Mouse (Mus musculus): ENCODE results near the gene Mta3.

The Mta3 gene

DNA sequence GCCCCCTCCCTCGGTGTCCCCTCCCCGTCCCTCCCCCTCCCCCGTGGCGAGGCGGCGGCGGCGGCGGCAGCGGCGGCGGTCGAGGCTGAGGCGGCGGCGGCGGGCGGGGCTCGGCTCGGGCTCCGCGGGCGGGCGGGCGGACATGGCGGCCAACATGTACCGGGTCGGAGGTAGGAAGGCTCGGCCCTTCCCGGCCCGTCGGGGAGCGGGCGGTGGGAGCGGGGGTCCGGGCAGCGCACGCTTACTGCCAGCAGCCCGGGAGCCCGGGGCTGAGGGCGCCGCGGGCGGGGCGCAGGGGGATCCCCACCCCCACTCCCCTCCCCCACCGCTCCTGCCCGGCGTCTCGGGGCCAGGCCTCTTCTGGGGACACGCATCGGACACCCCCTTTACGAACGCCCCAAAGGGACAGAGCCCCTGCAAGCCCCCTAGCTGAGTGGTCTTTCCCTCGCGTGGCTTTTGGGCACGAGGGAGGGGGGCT lies at the start of gene Mta3:
Gene Mta3 (plus strand): TSS at position 48 of the 478 bp plus-strand sequence.
- in situ Hi-C loops (cut with MboI; ENCODE audit: low sequenced_read_pairs): no loop called here

- in situ Hi-C loops (cut with MboI; ENCODE audit: low sequenced_read_pairs): no loop called here
Measured at GRCm38 (mm10) chr17:83657375-83657774, 48.6 kb upstream of the Mta3 start.

DNA sequence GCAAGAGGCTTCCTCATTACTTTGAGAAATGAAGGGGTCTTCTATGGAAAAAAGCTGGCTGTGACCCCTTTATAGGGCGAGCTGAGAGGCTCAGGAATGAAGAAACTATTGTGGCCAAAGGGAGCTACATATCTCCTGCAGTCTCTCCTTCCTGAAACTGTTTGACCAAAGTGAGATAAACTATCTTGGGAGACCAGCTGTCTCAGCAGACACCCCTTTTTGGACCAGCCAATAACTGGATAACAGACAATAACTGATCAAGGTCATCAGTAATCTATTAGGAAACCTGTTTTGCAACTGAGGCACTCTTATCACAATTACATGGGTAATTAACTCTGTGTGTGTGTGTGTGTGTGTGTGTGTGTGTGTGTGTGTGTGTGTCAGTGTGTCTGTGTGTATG lies 47.0 kb upstream of the Mta3 start:
- in situ Hi-C loops (cut with MboI; ENCODE audit: low sequenced_read_pairs): no loop called here

GRCm38 (mm10) chr17:83664761-83665160 lies 41.2 kb upstream of the Mta3 start:
- in situ Hi-C loops (cut with MboI; ENCODE audit: low sequenced_read_pairs): no loop called here

GRCm38 (mm10) chr17:83666597-83667287 lies 39.2 kb upstream of the Mta3 start:
- in situ Hi-C loops (cut with MboI; ENCODE audit: low sequenced_read_pairs): no loop called here

- in situ Hi-C loops (cut with MboI; ENCODE audit: low sequenced_read_pairs): no loop called here
Measured at GRCm38 (mm10) chr17:83667934-83668690, 37.9 kb upstream of the Mta3 start.

- in situ Hi-C loops (cut with MboI; ENCODE audit: low sequenced_read_pairs): no loop called here
Measured at GRCm38 (mm10) chr17:83672685-83673084, 33.3 kb upstream of the Mta3 start.

DNA sequence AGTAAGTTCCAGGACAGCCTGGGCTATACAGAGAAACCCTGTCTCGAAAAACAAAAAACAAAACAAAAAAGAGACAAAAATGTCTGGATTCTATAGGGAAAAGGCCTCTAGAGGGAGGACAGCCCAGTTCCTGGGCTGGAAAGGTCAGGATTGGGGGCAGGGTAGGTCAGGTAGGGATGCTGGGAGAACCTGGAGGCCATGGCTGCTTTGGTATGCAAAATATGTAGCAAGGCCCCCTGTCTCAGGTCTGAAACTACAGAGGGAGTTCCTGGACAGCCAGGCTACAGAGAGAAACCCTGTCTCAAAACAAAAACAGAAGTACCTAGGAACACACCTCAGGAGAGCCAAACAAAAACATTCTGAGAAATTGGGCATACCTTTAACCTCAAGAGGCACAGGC lies 28.6 kb upstream of the Mta3 start:
- in situ Hi-C loops (cut with MboI; ENCODE audit: low sequenced_read_pairs): no loop called here

DNA sequence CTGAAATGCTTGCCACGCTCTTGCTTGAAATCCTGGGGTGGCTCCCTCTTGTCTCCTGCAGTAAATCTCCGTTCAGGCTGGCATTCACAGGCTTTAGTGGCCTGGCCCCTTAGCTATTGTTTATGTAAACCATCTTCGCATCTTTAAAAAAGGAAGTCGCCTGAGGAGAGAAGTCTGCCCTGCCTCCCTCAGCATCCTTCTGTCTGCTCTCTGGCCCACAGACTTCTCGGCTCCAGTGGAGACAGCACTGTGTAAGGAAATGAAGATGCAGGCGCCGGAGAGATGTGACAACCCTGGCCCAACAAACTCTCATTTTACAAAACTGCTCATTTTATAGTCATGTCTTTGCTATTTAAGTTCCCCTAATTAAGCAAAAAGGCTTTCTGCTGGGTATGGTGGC lies 24.0 kb upstream of the Mta3 start:
- in situ Hi-C loops (cut with MboI; ENCODE audit: low sequenced_read_pairs): no loop called here

GRCm38 (mm10) chr17:83684475-83684874 lies 21.5 kb upstream of the Mta3 start:
- in situ Hi-C loops (cut with MboI; ENCODE audit: low sequenced_read_pairs): no loop called here

- in situ Hi-C loops (cut with MboI; ENCODE audit: low sequenced_read_pairs): no loop called here
Measured at GRCm38 (mm10) chr17:83690418-83690817, 15.5 kb upstream of the Mta3 start.

DNA sequence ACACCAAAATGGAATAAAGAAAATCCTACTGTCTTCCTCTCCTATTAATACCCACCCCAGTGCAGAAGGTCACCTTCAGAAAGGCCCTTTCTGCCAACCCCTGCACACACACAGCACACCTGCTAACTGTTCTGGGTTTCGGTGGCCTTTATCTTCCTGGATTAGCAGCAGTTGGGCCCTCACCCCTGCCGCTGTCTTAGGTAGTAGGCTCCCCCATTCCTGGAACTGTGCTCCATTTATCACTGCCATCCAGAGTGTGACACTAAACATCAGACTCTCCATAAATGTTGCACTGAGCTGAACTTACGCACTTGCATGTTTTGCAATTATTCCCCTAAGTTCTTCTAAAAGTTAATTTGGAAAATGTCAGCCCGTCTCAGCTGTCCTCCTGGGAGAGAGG lies 14.6 kb upstream of the Mta3 start:
- in situ Hi-C loops (cut with MboI; ENCODE audit: low sequenced_read_pairs): no loop called here

DNA sequence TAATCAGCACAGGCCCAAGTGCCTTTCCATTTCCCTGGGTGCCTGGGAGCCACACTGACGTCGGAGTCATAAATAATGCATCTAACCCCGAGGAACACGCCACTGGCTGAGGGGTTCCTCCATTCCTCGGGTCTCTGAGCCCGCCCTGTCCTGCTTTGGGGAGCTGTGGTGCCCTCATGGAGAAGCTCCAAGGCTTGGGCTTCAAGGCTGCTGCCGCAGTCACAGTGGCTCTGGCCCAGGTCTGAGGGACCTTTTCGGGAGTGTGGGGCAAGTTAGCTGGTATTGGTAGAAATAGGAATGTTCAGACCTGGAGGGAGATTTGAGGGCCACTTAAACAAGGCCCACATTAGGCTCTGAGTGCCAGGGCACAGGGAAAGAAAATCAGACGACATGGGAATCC lies 12.0 kb upstream of the Mta3 start:
- in situ Hi-C loops (cut with MboI; ENCODE audit: low sequenced_read_pairs): no loop called here

GRCm38 (mm10) chr17:83695785-83696184 lies 10.2 kb upstream of the Mta3 start:
- in situ Hi-C loops (cut with MboI; ENCODE audit: low sequenced_read_pairs): no loop called here

DNA sequence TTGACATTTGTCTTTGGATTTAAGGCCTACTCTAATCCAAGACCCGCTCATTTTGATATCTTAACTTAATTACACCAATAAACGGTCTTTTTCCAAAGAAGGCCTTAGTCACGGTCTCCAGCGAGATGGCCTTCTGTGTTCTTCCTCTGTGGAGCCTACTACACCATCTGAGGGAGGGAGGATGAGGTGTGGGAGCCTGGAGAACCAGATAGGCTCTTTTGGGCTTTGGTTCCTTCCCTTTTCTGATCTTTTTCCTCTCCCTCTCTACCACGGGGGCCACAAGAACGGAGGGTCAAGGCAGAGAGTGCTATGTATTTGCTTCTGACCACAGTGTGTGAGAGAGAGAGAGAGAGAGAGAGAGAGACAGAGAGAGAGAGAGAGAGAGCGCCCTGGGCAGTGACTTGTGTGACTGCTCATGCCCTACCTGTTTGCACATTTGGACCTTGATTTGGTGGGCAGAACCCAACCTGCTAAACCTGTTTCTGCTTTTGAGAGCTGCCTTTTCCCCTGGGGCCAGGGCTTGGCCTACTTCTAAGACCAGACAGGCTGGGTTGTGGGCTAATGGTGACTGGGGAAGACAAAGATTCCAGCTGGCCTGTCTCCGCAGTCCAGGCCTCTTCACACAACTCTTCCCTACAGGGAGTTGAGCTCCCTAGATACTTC lies 6.8 kb upstream of the Mta3 start:
- in situ Hi-C loops (cut with MboI; ENCODE audit: low sequenced_read_pairs): no loop called here

DNA sequence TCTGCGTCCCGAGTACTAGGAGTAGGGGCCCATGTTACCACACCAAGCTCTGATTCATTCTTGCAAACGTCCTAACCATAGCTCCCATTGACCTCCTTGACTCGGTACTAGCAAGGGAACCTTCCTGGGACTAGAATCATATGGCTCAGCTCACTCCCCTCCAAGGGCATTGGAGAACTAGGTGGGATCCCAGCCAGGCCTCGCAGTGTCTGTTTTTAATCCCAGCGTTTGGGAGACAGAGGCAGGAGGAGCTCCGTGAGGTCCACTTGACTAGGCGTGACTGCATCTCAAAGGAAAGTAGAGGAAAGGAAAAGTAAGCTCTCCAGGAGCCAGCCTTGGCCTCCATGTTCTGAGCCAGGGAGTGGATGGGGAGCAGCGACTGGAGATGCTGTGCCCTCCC lies 5.8 kb upstream of the Mta3 start:
- in situ Hi-C loops (cut with MboI; ENCODE audit: low sequenced_read_pairs): no loop called here

GRCm38 (mm10) chr17:83704469-83704868 lies 1.5 kb upstream of the Mta3 start:
- in situ Hi-C loops (cut with MboI; ENCODE audit: low sequenced_read_pairs): no loop called here

DNA sequence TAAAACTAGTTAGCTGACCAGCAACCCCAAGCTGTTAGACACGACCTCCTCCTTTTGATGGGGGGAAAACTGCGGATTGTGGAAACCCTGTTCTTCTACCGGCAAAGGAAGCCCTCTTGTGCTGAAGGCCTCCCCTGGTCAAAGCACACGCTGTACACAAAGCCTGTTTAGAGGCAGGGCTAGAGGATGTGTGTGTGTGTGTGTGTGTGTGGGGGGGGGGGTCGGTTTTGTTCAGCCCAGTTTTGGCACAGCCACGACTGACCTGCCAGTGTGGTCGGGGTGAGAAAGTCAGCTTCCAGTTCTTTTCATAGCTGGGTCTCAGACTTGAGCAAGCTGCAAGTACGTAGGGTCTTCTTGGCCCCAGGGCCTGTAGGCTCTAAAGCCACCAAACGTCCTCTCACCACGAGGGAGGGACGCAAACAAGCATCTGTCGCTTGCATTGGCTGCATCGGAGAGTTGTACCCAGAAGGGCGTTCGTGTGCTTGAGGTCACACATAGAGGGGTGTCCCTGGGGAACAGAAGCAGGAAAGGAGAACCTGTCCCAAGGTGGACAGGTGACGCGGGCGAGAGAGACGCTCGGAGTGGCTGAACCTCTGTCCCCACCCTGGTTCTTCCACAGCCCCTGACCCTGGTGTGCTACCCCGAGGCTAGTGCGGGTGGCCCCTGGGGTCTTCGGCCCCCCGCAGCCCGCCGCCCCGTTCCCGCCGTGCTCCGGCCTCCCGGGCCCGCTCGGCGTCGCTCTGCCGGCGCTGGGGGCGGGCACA lies 429 bp upstream of the Mta3 start:
- in situ Hi-C loops (cut with MboI; ENCODE audit: low sequenced_read_pairs): no loop called here

GRCm38 (mm10) chr17:83706594-83707126 lies 697 bp downstream of the Mta3 start:
- in situ Hi-C loops (cut with MboI; ENCODE audit: low sequenced_read_pairs): no loop called here

- in situ Hi-C loops (cut with MboI; ENCODE audit: low sequenced_read_pairs): no loop called here
Measured at GRCm38 (mm10) chr17:83707372-83707771, 1.4 kb downstream of the Mta3 start.

GRCm38 (mm10) chr17:83707846-83708245 lies 1.9 kb downstream of the Mta3 start:
- in situ Hi-C loops (cut with MboI; ENCODE audit: low sequenced_read_pairs): no loop called here
